Mouse (Mus musculus): Measurements from ENCODE around the gene Arpc5l.

GRCm38 (mm10) chr2:38987803-38988510 lies 17.2 kb upstream of the Arpc5l start:
- TF ChIP-seq CTCF (IDR thresholded peaks at IDR 0.05; ENCODE audit: low read depth) (no peak), EP300 (IDR thresholded peaks at IDR 0.05; ENCODE audit: low read depth) (no peak)
